Mouse (Mus musculus): ENCODE measurements around the gene Maged1.

GRCm38 (mm10) chrX:94508442-94508819 lies 33.5 kb downstream of the Maged1 start:
- no peak for TF ChIP-seq POLR2AphosphoS2 (IDR thresholded peaks at IDR 0.05; ENCODE audit: insufficient read length, low read depth)
- TF ChIP-seq POLR2A (IDR thresholded peaks at IDR 0.05; ENCODE audit: insufficient read length, low read depth): no peak
- TF ChIP-seq MYOG (IDR thresholded peaks at IDR 0.05; ENCODE audit: control insufficient read depth in 1 of 3, insufficient read depth in 1 of 3, insufficient read length in 2 of 3, low read depth in 2 of 3): no peak
- no peak for TF ChIP-seq MAX (IDR thresholded peaks at IDR 0.05; ENCODE audit: low read depth)
- no peak for TF ChIP-seq REST (IDR thresholded peaks at IDR 0.05; ENCODE audit: insufficient read depth, insufficient read length)
- TF ChIP-seq USF1 (IDR thresholded peaks at IDR 0.05; ENCODE audit: low read depth): no peak
- no peak for TF ChIP-seq E2F4 (IDR thresholded peaks at IDR 0.05; ENCODE audit: insufficient read depth)
- no peak for TF ChIP-seq TCF12 (IDR thresholded peaks at IDR 0.05; ENCODE audit: insufficient read depth, poor library complexity, severe bottlenecking)
- TF ChIP-seq MYOD1 (IDR thresholded peaks at IDR 0.05; ENCODE audit: control insufficient read depth in 1 of 3, insufficient read length in 2 of 3, low read depth in 2 of 3): no peak
- no peak for TF ChIP-seq CEBPB (IDR thresholded peaks at IDR 0.05; ENCODE audit: insufficient read depth, poor library complexity, severe bottlenecking)
- no peak for TF ChIP-seq TCF3 (IDR thresholded peaks at IDR 0.05; ENCODE audit: insufficient read length, low read depth)
